Mouse (Mus musculus): ENCODE measurements around the gene Krtcap3. TPM values are rescaled to one million over a fixed set of nuclear protein-coding genes. Genes with fewer than 3 reads are reported as not detected.
"Not testable (repeated sequence)": the region's sequence is repeated elsewhere in the genome, so short reads cannot be mapped to it uniquely, and the experiment has no call there.

The Krtcap3 gene
- 2.3 and 3.6 TPM in 2 replicates for polyA plus RNA-seq (2015; fragmentation: Nextera tagmentation; extraction: Ambion mirVana)

GRCm38 (mm10) chr5:31251541-31252101 is at the start of gene Krtcap3:
Krtcap3 (plus strand) TSS chr5:31251691.
- Histone ChIP-seq H3K27me3 (no peaks in the 10 kb centered on the region), H3K9me3 (replicated peaks) (no peaks in the 10 kb centered on the region), H3K4me1 (peaks cover 13% of the 10 kb centered on the region), H3K4me3 (peak within 1 kb of the TSS; percentile 24), H3K27ac (no peak within 1 kb of the TSS), H3K4me2 (peak within 1 kb of the TSS; percentile 50), H3K36me3 (ENCODE audit: poor library complexity, severe bottlenecking) (peaks cover 97% of the 10 kb centered on the region), H3K9ac (peak within 1 kb of the TSS; percentile 47)
- 9% methylated on average over 46 of the region's 47 CpGs for WGBS
- peak; percentile 63 for ATAC-seq

GRCm38 (mm10) chr5:31201742-31202590 is 49.5 kb upstream of the Krtcap3 start, which contains the start of gene Zfp513:
Zfp513 (minus strand) TSS chr5:31202303.
- H3K27me3 ChIP-seq: no peaks in the 10 kb centered on the region
- peak within 1 kb of the TSS; percentile 89 for H3K9ac ChIP-seq
- H3K27ac ChIP-seq: peak within 1 kb of the TSS; percentile 82
- H3K4me2 ChIP-seq: peak within 1 kb of the TSS; percentile 82
- ATAC-seq: peak; percentile 97
- peaks cover 24% of the 10 kb centered on the region for H3K4me1 ChIP-seq
- under 1% methylated on average over 53 of the region's 53 CpGs for WGBS
- H3K36me3 ChIP-seq (ENCODE audit: poor library complexity, severe bottlenecking): peaks cover 80% of the 10 kb centered on the region
- H3K4me3 ChIP-seq: peak within 1 kb of the TSS; percentile 73
- H3K9me3 ChIP-seq (replicated peaks): peaks cover 5% of the 10 kb centered on the region

GRCm38 (mm10) chr5:31202933-31203332 is 48.6 kb upstream of the Krtcap3 start:
- H3K36me3 ChIP-seq (ENCODE audit: poor library complexity, severe bottlenecking): peaks cover 80% of the 10 kb centered on the region
- H3K27me3 ChIP-seq: no peaks in the 10 kb centered on the region
- peak overlapping the region; percentile 73 for H3K4me3 ChIP-seq
- peak overlapping the region; percentile 82 for H3K27ac ChIP-seq
- H3K4me2 ChIP-seq: peak overlapping the region; percentile 70
- ATAC-seq: no peak
- WGBS: 83% methylated on average over 7 of the region's 7 CpGs
- peak overlapping the region; percentile 61 for H3K9ac ChIP-seq
- H3K4me1 ChIP-seq: peaks cover 24% of the 10 kb centered on the region
- peaks cover 5% of the 10 kb centered on the region for H3K9me3 ChIP-seq (replicated peaks)

- Histone ChIP-seq H3K27ac (no peak overlapping the region), H3K9ac (no peak overlapping the region), H3K4me2 (no peak overlapping the region), H3K27me3 (no peaks in the 10 kb centered on the region), H3K36me3 (ENCODE audit: poor library complexity, severe bottlenecking) (peaks cover 71% of the 10 kb centered on the region), H3K4me3 (no peak overlapping the region), H3K4me1 (peaks cover 24% of the 10 kb centered on the region), H3K9me3 (replicated peaks) (peaks cover 5% of the 10 kb centered on the region)
- WGBS: 86% methylated on average over 2 of the region's 2 CpGs
- no peak for ATAC-seq
Observed at GRCm38 (mm10) chr5:31203866-31204265, 47.6 kb upstream of the Krtcap3 start.

DNA sequence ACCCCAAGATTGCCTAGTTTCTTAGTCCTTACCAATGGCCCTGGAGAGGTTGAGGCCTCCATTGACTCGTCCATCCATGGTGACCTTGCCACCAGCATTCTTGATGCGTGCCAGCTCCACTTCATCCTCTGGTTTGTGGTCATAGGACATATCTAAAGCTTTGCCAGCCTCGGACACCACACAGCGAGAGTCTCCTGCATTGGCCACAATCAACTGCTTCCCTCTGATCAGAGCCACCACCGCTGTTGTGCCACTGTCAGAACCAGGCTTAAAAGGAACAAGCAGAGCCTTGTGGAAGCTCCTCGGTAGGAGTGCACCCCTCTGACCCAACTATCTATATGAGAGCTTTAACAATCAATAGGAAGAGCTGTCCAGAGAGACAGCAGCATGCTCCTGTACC is 47.1 kb upstream of the Krtcap3 start:
- Histone ChIP-seq H3K4me1 (peaks cover 24% of the 10 kb centered on the region), H3K9me3 (replicated peaks) (peaks cover 5% of the 10 kb centered on the region), H3K4me2 (no peak overlapping the region), H3K4me3 (no peak overlapping the region), H3K27me3 (no peaks in the 10 kb centered on the region), H3K36me3 (ENCODE audit: poor library complexity, severe bottlenecking) (peaks cover 66% of the 10 kb centered on the region), H3K9ac (no peak overlapping the region), H3K27ac (no peak overlapping the region)
- WGBS: over 99% methylated on average over 6 of the region's 6 CpGs
- no peak for ATAC-seq

DNA sequence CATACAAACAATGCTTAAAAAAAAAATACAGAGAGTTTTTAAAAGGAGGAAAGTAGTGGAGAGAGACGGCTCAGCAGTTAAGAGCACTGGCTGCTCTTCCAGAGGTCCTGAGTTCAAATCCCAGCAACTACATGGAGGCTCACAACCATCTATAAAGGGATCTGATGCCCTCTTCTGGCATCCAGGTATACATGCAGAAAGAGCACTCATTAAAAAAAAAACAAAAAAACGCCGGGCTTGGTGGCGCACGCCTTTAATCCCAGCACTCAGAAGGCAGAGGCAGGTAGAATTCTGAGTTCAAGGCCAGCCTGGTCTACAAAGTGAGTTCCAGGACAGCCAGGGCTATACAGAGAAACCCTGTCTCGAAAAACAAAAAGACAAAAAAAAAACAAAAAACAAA is 34.9 kb upstream of the Krtcap3 start:
- not testable (repeated sequence) for H3K4me2 ChIP-seq; ATAC-seq; H3K27ac ChIP-seq; H3K9me3 ChIP-seq (replicated peaks); H3K36me3 ChIP-seq (ENCODE audit: poor library complexity, severe bottlenecking); H3K9ac ChIP-seq; H3K27me3 ChIP-seq; H3K4me3 ChIP-seq
- WGBS: 96% methylated on average over 6 of the region's 6 CpGs
- H3K4me1 ChIP-seq: peaks cover 18% of the 10 kb centered on the region

DNA sequence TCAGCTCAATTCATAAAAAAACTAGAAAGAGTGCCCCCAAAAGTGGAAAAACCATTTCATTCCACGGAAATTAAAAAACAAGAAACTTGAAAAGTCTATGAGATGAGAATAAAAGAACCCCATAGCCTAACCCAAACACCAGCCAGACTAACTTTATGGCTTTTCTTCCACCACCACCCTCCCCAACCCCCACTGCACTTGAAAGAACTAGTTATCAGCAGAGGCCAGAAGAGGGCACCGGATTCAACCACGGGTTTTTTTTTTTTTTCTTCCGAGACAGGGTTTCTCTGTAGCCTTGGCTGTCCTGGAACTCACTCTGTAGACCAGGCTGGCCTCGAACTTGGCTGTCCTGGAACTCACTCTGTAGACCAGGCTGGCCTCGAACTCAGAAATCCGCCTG is 33.2 kb upstream of the Krtcap3 start:
- no peak for ATAC-seq
- H3K4me3 ChIP-seq: no peak overlapping the region
- WGBS: 69% methylated on average over 7 of the region's 7 CpGs

DNA sequence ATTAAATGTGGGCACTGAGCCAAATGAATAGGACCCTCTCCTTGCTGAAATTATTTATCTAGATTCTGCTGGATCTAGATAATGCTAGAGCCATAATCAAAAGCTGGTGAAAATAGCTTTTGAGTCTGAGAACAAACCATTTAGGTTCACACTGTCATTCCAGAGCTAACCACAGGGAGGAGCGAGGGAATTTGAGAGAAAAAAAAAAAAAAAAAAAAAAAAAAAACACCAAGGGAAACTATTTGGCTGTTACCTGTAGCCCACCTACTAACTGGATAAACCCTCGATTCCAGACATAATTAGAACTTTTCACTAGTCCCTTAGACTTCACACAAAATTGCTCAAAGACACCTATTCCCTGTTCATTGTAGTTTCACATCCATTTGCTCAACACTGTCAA is 32.4 kb upstream of the Krtcap3 start:
- peaks cover 18% of the 10 kb centered on the region for H3K4me1 ChIP-seq
- peak overlapping the region; percentile 79 for H3K4me2 ChIP-seq
- H3K9me3 ChIP-seq (replicated peaks): no peaks in the 10 kb centered on the region
- no peak overlapping the region; the same call in 1 of the 2 replicates for H3K9ac ChIP-seq
- no peak for ATAC-seq
- 2% methylated on average over 2 of the region's 2 CpGs for WGBS
- no peaks in the 10 kb centered on the region for H3K36me3 ChIP-seq (ENCODE audit: poor library complexity, severe bottlenecking)
- peak overlapping the region; percentile 90 for H3K4me3 ChIP-seq
- no peak overlapping the region for H3K27ac ChIP-seq
- H3K27me3 ChIP-seq: no peaks in the 10 kb centered on the region

More for the DNA sequence above, 33.2 kb upstream of the Krtcap3 start:
- Histone ChIP-seq H3K9ac (no peak overlapping the region), H3K4me1 (peaks cover 18% of the 10 kb centered on the region), H3K4me2 (peak overlapping the region; percentile 79; the same call in 1 of the 2 replicates), H3K9me3 (replicated peaks) (no peaks in the 10 kb centered on the region), H3K27me3 (no peaks in the 10 kb centered on the region), H3K36me3 (ENCODE audit: poor library complexity, severe bottlenecking) (no peaks in the 10 kb centered on the region), H3K27ac (no peak overlapping the region)

GRCm38 (mm10) chr5:31219474-31219873 is 32.0 kb upstream of the Krtcap3 start:
- 2% methylated on average over 11 of the region's 11 CpGs for WGBS

GRCm38 (mm10) chr5:31219911-31220447 is 31.5 kb upstream of the Krtcap3 start:
- H3K4me1 ChIP-seq: peaks cover 18% of the 10 kb centered on the region
- under 1% methylated on average over 40 of the region's 40 CpGs for WGBS
- H3K27me3 ChIP-seq: no peaks in the 10 kb centered on the region
- peak overlapping the region; percentile 90 for H3K4me3 ChIP-seq
- peak overlapping the region; percentile 79 for H3K4me2 ChIP-seq
- peak overlapping the region; percentile 87 for H3K27ac ChIP-seq
- no peaks in the 10 kb centered on the region for H3K36me3 ChIP-seq (ENCODE audit: poor library complexity, severe bottlenecking)
- no peaks in the 10 kb centered on the region for H3K9me3 ChIP-seq (replicated peaks)
- ATAC-seq: peak; percentile 77
- H3K9ac ChIP-seq: peak overlapping the region; percentile 92

More at GRCm38 (mm10) chr5:31219474-31219873, 32.0 kb upstream of the Krtcap3 start:
- Histone ChIP-seq H3K4me2 (peak overlapping the region; percentile 79), H3K4me1 (peaks cover 18% of the 10 kb centered on the region), H3K9ac (peak overlapping the region; percentile 92), H3K27ac (peak overlapping the region; percentile 87), H3K9me3 (replicated peaks) (no peaks in the 10 kb centered on the region), H3K36me3 (ENCODE audit: poor library complexity, severe bottlenecking) (no peaks in the 10 kb centered on the region), H3K4me3 (peak overlapping the region; percentile 90), H3K27me3 (no peaks in the 10 kb centered on the region)
- no peak for ATAC-seq

GRCm38 (mm10) chr5:31220448-31221303 is 30.8 kb upstream of the Krtcap3 start, which contains the start of gene Ppm1g:
Ppm1g (minus strand) TSS chr5:31220687.
- Histone ChIP-seq H3K36me3 (ENCODE audit: poor library complexity, severe bottlenecking) (no peaks in the 10 kb centered on the region), H3K27me3 (no peaks in the 10 kb centered on the region), H3K4me3 (peak within 1 kb of the TSS; percentile 90), H3K4me1 (peaks cover 18% of the 10 kb centered on the region), H3K4me2 (peak within 1 kb of the TSS; percentile 79), H3K9me3 (replicated peaks) (no peaks in the 10 kb centered on the region), H3K9ac (peak within 1 kb of the TSS; percentile 92), H3K27ac (peak within 1 kb of the TSS; percentile 87)
- WGBS: under 1% methylated on average over 70 of the region's 70 CpGs
- ATAC-seq: peak; percentile 96
